Mouse (Mus musculus) kidney, postnatal 10 days (tissue): ENCODE data around the gene Prickle1.

Source experiments
- DNase-seq: peaks from one replicate; pipeline ENCODE4 v3.0.0; 2021; ENCODE audit warnings: mixed read lengths

The Prickle1 gene

GRCm38 (mm10) chr15:93595746-93596145 lies at the start of gene Prickle1:
Gene Prickle1 (minus strand): TSS chr15:93595891.
- DNase-seq = peak; percentile 95

- DNase-seq = no peak
Observed at GRCm38 (mm10) chr15:93640221-93640620, 44.5 kb upstream of the Prickle1 start.

- DNase-seq = no peak
Observed at GRCm38 (mm10) chr15:93636976-93637375, 41.3 kb upstream of the Prickle1 start.

- no peak for DNase-seq
Observed at GRCm38 (mm10) chr15:93635603-93636002, 39.9 kb upstream of the Prickle1 start.

GRCm38 (mm10) chr15:93634536-93634935 lies 38.8 kb upstream of the Prickle1 start:
- no peak for DNase-seq

- DNase-seq = peak; percentile 61
Observed at GRCm38 (mm10) chr15:93630001-93630541, 34.4 kb upstream of the Prickle1 start.

- DNase-seq = no peak
Observed at GRCm38 (mm10) chr15:93629201-93629600, 33.5 kb upstream of the Prickle1 start.

GRCm38 (mm10) chr15:93627836-93628797 lies 32.4 kb upstream of the Prickle1 start:
- DNase-seq = peak; percentile 36

- no peak for DNase-seq
Observed at GRCm38 (mm10) chr15:93619551-93619950, 23.9 kb upstream of the Prickle1 start.

GRCm38 (mm10) chr15:93618442-93619150 lies 22.9 kb upstream of the Prickle1 start:
- no peak for DNase-seq

GRCm38 (mm10) chr15:93616277-93616676 lies 20.6 kb upstream of the Prickle1 start:
- DNase-seq = no peak

GRCm38 (mm10) chr15:93615031-93615430 lies 19.3 kb upstream of the Prickle1 start:
- no peak for DNase-seq

- DNase-seq = no peak
Observed at GRCm38 (mm10) chr15:93613606-93614005, 17.9 kb upstream of the Prickle1 start.

GRCm38 (mm10) chr15:93611536-93612300 lies 16.0 kb upstream of the Prickle1 start:
- DNase-seq = no peak

- DNase-seq = no peak
Observed at GRCm38 (mm10) chr15:93610721-93611201, 15.1 kb upstream of the Prickle1 start.

GRCm38 (mm10) chr15:93610288-93610687 lies 14.6 kb upstream of the Prickle1 start:
- DNase-seq = peak; percentile 3

- DNase-seq = no peak
Observed at GRCm38 (mm10) chr15:93602850-93603249, 7.2 kb upstream of the Prickle1 start.

GRCm38 (mm10) chr15:93601461-93602015 lies 5.8 kb upstream of the Prickle1 start:
- DNase-seq = no peak

GRCm38 (mm10) chr15:93596991-93597390 lies 1.3 kb upstream of the Prickle1 start:
- no peak for DNase-seq

GRCm38 (mm10) chr15:93596285-93596684 lies 594 bp upstream of the Prickle1 start:
- peak; percentile 88 for DNase-seq

GRCm38 (mm10) chr15:93594888-93595698 lies 598 bp downstream of the Prickle1 start:
- DNase-seq = peak; percentile 70
